Mouse (Mus musculus) cerebellum, adult 8-10 months (tissue): ENCODE results near the gene Prpf4.
A peak's percentile ranks its signal among the peaks of the same experiment; 100 is the strongest.

Experiments
- DNase-seq: peaks from one replicate; pipeline ENCODE4 v3.0.0; 2022

Gene Prpf4

GRCm38 (mm10) chr4:62437871-62438270, 29.3 kb downstream of the Prpf4 start:
- DNase-seq = no peak

GRCm38 (mm10) chr4:62439793-62440192, 31.2 kb downstream of the Prpf4 start:
- DNase-seq = no peak

GRCm38 (mm10) chr4:62440544-62440943, 31.9 kb downstream of the Prpf4 start:
- DNase-seq = peak; percentile 76

- DNase-seq = no peak
Measured at GRCm38 (mm10) chr4:62440986-62441385, 32.4 kb downstream of the Prpf4 start.

GRCm38 (mm10) chr4:62454995-62455394, 46.4 kb downstream of the Prpf4 start:
- DNase-seq = peak; percentile 33

- DNase-seq = no peak
Measured at GRCm38 (mm10) chr4:62459081-62459480, 50.5 kb downstream of the Prpf4 start.

GRCm38 (mm10) chr4:62460348-62460747, 51.8 kb downstream of the Prpf4 start:
- DNase-seq = no peak

- no peak for DNase-seq
Measured at GRCm38 (mm10) chr4:62463124-62463523, 54.5 kb downstream of the Prpf4 start.

GRCm38 (mm10) chr4:62468158-62468557, 59.6 kb downstream of the Prpf4 start:
- no peak for DNase-seq

- DNase-seq = peak; percentile 81
Measured at GRCm38 (mm10) chr4:62470598-62471051, 62.0 kb downstream of the Prpf4 start, which contains the start of gene Wdr31. Wdr31 (minus strand) TSS chr4:62470896.

GRCm38 (mm10) chr4:62472071-62472470, 63.5 kb downstream of the Prpf4 start:
- no peak for DNase-seq

GRCm38 (mm10) chr4:62475131-62475530, 66.5 kb downstream of the Prpf4 start:
- no peak for DNase-seq

GRCm38 (mm10) chr4:62475793-62476192, 67.2 kb downstream of the Prpf4 start:
- DNase-seq = no peak
